Mouse (Mus musculus) cerebellum, adult 11 months (tissue): ENCODE data around the gene Sept9.

Experiments
- DNase-seq: peaks from one replicate; pipeline ENCODE4 v3.0.0; 2022

Gene Sept9

GRCm38 (mm10) chr11:117353126-117353525 lies 153.7 kb downstream of the Sept9 start:
- DNase-seq = no peak

GRCm38 (mm10) chr11:117354107-117354506 lies 154.6 kb downstream of the Sept9 start:
- DNase-seq = no peak

- DNase-seq = no peak
These were observed 157.5 kb downstream of the Sept9 start for GRCm38 (mm10) chr11:117356937-117357336.

- DNase-seq = peak; percentile 85
These were observed 158.6 kb downstream of the Sept9 start for GRCm38 (mm10) chr11:117357916-117358639.

GRCm38 (mm10) chr11:117359161-117359560 lies 159.7 kb downstream of the Sept9 start:
- no peak for DNase-seq

- DNase-seq = peak; percentile 42
These were observed 160.4 kb downstream of the Sept9 start for GRCm38 (mm10) chr11:117359870-117360269.

- DNase-seq = no peak
These were observed 161.1 kb downstream of the Sept9 start for GRCm38 (mm10) chr11:117360561-117360960.

GRCm38 (mm10) chr11:117362307-117362706 lies 162.8 kb downstream of the Sept9 start:
- DNase-seq = no peak

- no peak for DNase-seq
These were observed 164.5 kb downstream of the Sept9 start for GRCm38 (mm10) chr11:117363918-117364317.

- DNase-seq = no peak
These were observed 167.0 kb downstream of the Sept9 start for GRCm38 (mm10) chr11:117366426-117366825.

- no peak for DNase-seq
These were observed 167.4 kb downstream of the Sept9 start for GRCm38 (mm10) chr11:117366861-117367357.

GRCm38 (mm10) chr11:117367937-117368336 lies 168.5 kb downstream of the Sept9 start:
- DNase-seq = no peak

GRCm38 (mm10) chr11:117369347-117369746 lies 169.9 kb downstream of the Sept9 start:
- DNase-seq = no peak

GRCm38 (mm10) chr11:117370262-117370850 lies 170.9 kb downstream of the Sept9 start:
- DNase-seq = no peak

GRCm38 (mm10) chr11:117372537-117372936 lies 173.1 kb downstream of the Sept9 start:
- DNase-seq = no peak

GRCm38 (mm10) chr11:117373195-117373594 lies 173.7 kb downstream of the Sept9 start:
- no peak for DNase-seq

- DNase-seq = no peak
These were observed 174.4 kb downstream of the Sept9 start for GRCm38 (mm10) chr11:117373870-117374269.

GRCm38 (mm10) chr11:117374288-117374687 lies 174.8 kb downstream of the Sept9 start:
- no peak for DNase-seq

GRCm38 (mm10) chr11:117379774-117380173 lies 180.3 kb downstream of the Sept9 start:
- DNase-seq = no peak

- DNase-seq = no peak
These were observed 184.8 kb downstream of the Sept9 start for GRCm38 (mm10) chr11:117384235-117384634.

GRCm38 (mm10) chr11:117384897-117385296 lies 185.4 kb downstream of the Sept9 start:
- peak; percentile 90 for DNase-seq

- no peak for DNase-seq
These were observed 186.1 kb downstream of the Sept9 start for GRCm38 (mm10) chr11:117385331-117386103.

- no peak for DNase-seq
These were observed 187.8 kb downstream of the Sept9 start for GRCm38 (mm10) chr11:117387241-117387640.

GRCm38 (mm10) chr11:117390001-117390402 lies 190.5 kb downstream of the Sept9 start:
- DNase-seq = peak; percentile 38
